In the genomic region with DNA sequence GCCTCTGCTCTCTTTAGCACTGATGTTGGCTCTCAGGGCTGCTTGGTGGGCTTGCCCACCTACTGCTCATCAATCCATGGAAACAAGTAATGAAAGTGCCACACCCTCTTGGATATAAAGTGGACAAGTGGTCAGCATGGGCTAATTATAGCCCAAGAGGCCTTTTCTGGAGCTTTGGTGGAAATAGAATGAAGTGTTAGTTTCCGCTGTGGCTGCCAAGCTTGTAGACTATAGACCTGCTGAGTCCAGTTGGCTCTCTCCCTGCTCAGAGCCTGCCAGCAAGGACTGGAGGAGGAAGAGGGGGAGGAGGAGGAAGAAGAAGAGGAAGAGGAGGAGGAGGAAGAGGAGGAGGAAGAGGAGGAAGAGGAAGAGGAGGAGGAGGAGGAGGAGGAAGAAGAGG, we compare ENCODE assay signal across 19 mouse cellular contexts. TPM values are rescaled to one million over a fixed set of nuclear protein-coding genes. Genes with fewer than 3 reads are reported as not detected.
DNase-seq lines count a peak whose midpoint lies in the region; ATAC-seq and TF ChIP-seq lines count a peak whose summit lies in the region.
"Had no signal": no experiment of that assay in that cellular context is flagged by ENCODE, and none has a peak within 500 bp of the region (broad histone marks: within the 10 kb centered on the region; RNA-seq: fewer than 3 reads in every experiment).

No protein-coding gene starts in this region.

- H3K4me3 ChIP-seq in heart, embryonic 11.5 days (ENCODE audit: low read depth, low read length) = no peak overlapping the region
- H3K4me3 ChIP-seq in heart, embryonic 12.5 days = no peak overlapping the region
- no peak overlapping the region for H3K4me3 ChIP-seq in lung, postnatal 0 days (ENCODE audit: low read depth, low read length)
- no peak overlapping the region for H3K4me3 ChIP-seq in hindbrain, embryonic 16.5 days (ENCODE audit: low read length)
- H3K4me3 ChIP-seq: forebrain, embryonic 15.5 days; layer of hippocampus, adult 2 months had no signal

- no peak for TF ChIP-seq CTCF in lung, postnatal 0 days (IDR thresholded peaks at IDR 0.05)

- no peak for ATAC-seq in heart, embryonic 11.5 days (replicated peaks; ENCODE audit: insufficient number of reproducible peaks, low FRiP score, low TSS enrichment)
- no peak for ATAC-seq in heart, embryonic 12.5 days (ENCODE audit: insufficient number of reproducible peaks, low FRiP score)
- peak; percentile 57 for ATAC-seq in lung, postnatal 0 days
- ATAC-seq in hindbrain, embryonic 16.5 days = no peak
- ATAC-seq: forebrain, embryonic 15.5 days; Patski had no signal

- no peak overlapping the region for H3K4me2 ChIP-seq in heart, embryonic 11.5 days
- no peak overlapping the region for H3K4me2 ChIP-seq in heart, embryonic 12.5 days
- no peak overlapping the region for H3K4me2 ChIP-seq in lung, postnatal 0 days (replicated peaks; ENCODE audit: low read depth, low read length)
- H3K4me2 ChIP-seq in hindbrain, embryonic 16.5 days (ENCODE audit: low read length) = no peak overlapping the region
- H3K4me2 ChIP-seq: forebrain, embryonic 15.5 days; hindbrain, embryonic 14.5 days had no signal

- peaks cover 3% of the 10 kb centered on the region; the same call in 1 of the 2 replicates for H3K4me1 ChIP-seq in heart, embryonic 11.5 days (ENCODE audit: control insufficient read depth, insufficient read depth, low read length)
- peaks cover 15% of the 10 kb centered on the region for H3K4me1 ChIP-seq in heart, embryonic 12.5 days (replicated peaks)
- H3K4me1 ChIP-seq in lung, postnatal 0 days (ENCODE audit: insufficient read depth, low read depth, low read length) = no peaks in the 10 kb centered on the region; the same call in 1 of the 2 replicates
- no peaks in the 10 kb centered on the region for H3K4me1 ChIP-seq in hindbrain, embryonic 16.5 days (ENCODE audit: control insufficient read depth, insufficient read depth, low read depth, low read length)
- H3K4me1 ChIP-seq: forebrain, embryonic 15.5 days had no signal

- no peak for TF ChIP-seq EP300 in lung, postnatal 0 days (IDR thresholded peaks at IDR 0.05)

- no peak overlapping the region for H3K27ac ChIP-seq in heart, embryonic 11.5 days (ENCODE audit: low read depth, low read length)
- H3K27ac ChIP-seq in heart, embryonic 12.5 days (ENCODE audit: poor library complexity, severe bottlenecking) = peak overlapping the region; percentile 38; the same call in 1 of the 2 replicates
- no peak overlapping the region for H3K27ac ChIP-seq in lung, postnatal 0 days (ENCODE audit: low read length)
- H3K27ac ChIP-seq in hindbrain, embryonic 16.5 days (ENCODE audit: low read depth, low read length) = no peak overlapping the region
- H3K27ac ChIP-seq: forebrain, embryonic 15.5 days; hindbrain, embryonic 14.5 days; layer of hippocampus, adult 2 months; macrophage had no signal

- no peaks in the 10 kb centered on the region for H3K27me3 ChIP-seq in heart, embryonic 11.5 days (ENCODE audit: control insufficient read depth, insufficient read depth, low read length)
- no peaks in the 10 kb centered on the region for H3K27me3 ChIP-seq in heart, embryonic 12.5 days (replicated peaks)
- H3K27me3 ChIP-seq in lung, postnatal 0 days (replicated peaks; ENCODE audit: insufficient read depth, low read length) = no peaks in the 10 kb centered on the region
- H3K27me3 ChIP-seq in hindbrain, embryonic 16.5 days (replicated peaks; ENCODE audit: control insufficient read depth, insufficient read depth, low read length) = no peaks in the 10 kb centered on the region
- H3K27me3 ChIP-seq: forebrain, embryonic 15.5 days had no signal

- DNase-seq in heart, adult 18-20 months = peak; percentile 67 to 77
- DNase-seq in brain, adult 2 months (ENCODE audit: low read depth, low spot score) = peak; percentile 18
- peak; percentile 64 for DNase-seq in lung, postnatal 0 days (ENCODE audit: low spot score)
- no peak for DNase-seq in layer of hippocampus, postnatal 10 days (ENCODE audit: low spot score in 2 of 2)
- DNase-seq in frontal cortex, postnatal 25 days (ENCODE audit: low spot score in 2 of 2) = no peak
- DNase-seq: adrenal gland, postnatal 14 days; cerebellum, adult 18-20 months; left cerebral cortex, postnatal 4 days; right cerebral cortex, postnatal 4 days; thymus, postnatal 25 days had no signal

- H3K9me3 ChIP-seq in heart, embryonic 11.5 days (replicated peaks; ENCODE audit: control insufficient read depth, low read length) = no peaks in the 10 kb centered on the region
- H3K9me3 ChIP-seq in heart, embryonic 12.5 days (replicated peaks) = peaks cover 2% of the 10 kb centered on the region; the same call in 1 of the 2 replicates
- no peaks in the 10 kb centered on the region for H3K9me3 ChIP-seq in lung, postnatal 0 days (ENCODE audit: low read length)
- no peaks in the 10 kb centered on the region for H3K9me3 ChIP-seq in hindbrain, embryonic 16.5 days (ENCODE audit: control insufficient read depth, low read length)
- H3K9me3 ChIP-seq: forebrain, embryonic 15.5 days had no signal

- H3K36me3 ChIP-seq in heart, embryonic 11.5 days (ENCODE audit: control insufficient read depth, insufficient read depth, low read length) = no peaks in the 10 kb centered on the region
- H3K36me3 ChIP-seq in heart, embryonic 12.5 days = no peaks in the 10 kb centered on the region
- no peaks in the 10 kb centered on the region for H3K36me3 ChIP-seq in lung, postnatal 0 days (ENCODE audit: insufficient read depth, low read length)
- no peaks in the 10 kb centered on the region for H3K36me3 ChIP-seq in hindbrain, embryonic 16.5 days (ENCODE audit: control insufficient read depth, insufficient read depth, low read length)
- H3K36me3 ChIP-seq: forebrain, embryonic 15.5 days had no signal

- 70% methylated on average over 1 of the region's 1 CpGs for WGBS in heart, embryonic 11.5 days (ENCODE audit: insufficient replicate concordance)
- WGBS in heart, embryonic 12.5 days = 73% methylated on average over 1 of the region's 1 CpGs
- 64% methylated on average over 1 of the region's 1 CpGs for WGBS in lung, postnatal 0 days
- 90% methylated on average over 1 of the region's 1 CpGs for WGBS in hindbrain, embryonic 16.5 days

- H3K9ac ChIP-seq in heart, embryonic 11.5 days (ENCODE audit: low read depth, low read length) = no peak overlapping the region
- no peak overlapping the region for H3K9ac ChIP-seq in heart, embryonic 12.5 days
- H3K9ac ChIP-seq in lung, postnatal 0 days (replicated peaks; ENCODE audit: low read depth) = no peak overlapping the region
- H3K9ac ChIP-seq in hindbrain, embryonic 16.5 days (ENCODE audit: low read depth, low read length) = no peak overlapping the region
- H3K9ac ChIP-seq: forebrain, embryonic 15.5 days; hindbrain, embryonic 14.5 days had no signal

RNA-seq across cellular contexts. Expression of gene Alox12, which starts 11.3 kb away (rescaled TPM):
- total RNA-seq in heart, adult 18-20 months (2021) = 1 to 10 TPM; 1.6 to 1.9 TPM
- 5.8 and 6.1 TPM in 2 replicates for polyA plus RNA-seq in heart, embryonic 11.5 days (2014; fragmentation: Nextera tagmentation; extraction: Ambion mirVana)
- polyA plus RNA-seq in heart, embryonic 12.5 days (2016; fragmentation: Nextera tagmentation; extraction: Ambion mirVana) = 3.8 and 7.8 TPM in 2 replicates
- polyA plus RNA-seq in lung, postnatal 0 days (2015; fragmentation: Nextera tagmentation; extraction: Ambion mirVana) = 5.8 and 7.0 TPM in 2 replicates
- total RNA-seq in layer of hippocampus, postnatal 10 days (2021) = under 1 TPM; 0.45 to 0.69 TPM
- 1.1 and 1.3 TPM in 2 replicates for polyA plus RNA-seq in hindbrain, embryonic 16.5 days (2015; fragmentation: Nextera tagmentation; extraction: Ambion mirVana)

RNA-seq across cellular contexts. Expression of gene Rnasek, which starts 26.8 kb away (rescaled TPM):
- total RNA-seq in heart, adult 18-20 months (2021) = 100 to 1,000 TPM in 1 of 2 experiments, 10 to 100 TPM in 1; 97.8 to 102 TPM
- polyA plus RNA-seq in heart, embryonic 11.5 days (2014; fragmentation: Nextera tagmentation; extraction: Ambion mirVana) = 170 and 183 TPM in 2 replicates
- polyA plus RNA-seq in heart, embryonic 12.5 days (2016; fragmentation: Nextera tagmentation; extraction: Ambion mirVana) = 204 and 207 TPM in 2 replicates
- polyA plus RNA-seq in lung, postnatal 0 days (2015; fragmentation: Nextera tagmentation; extraction: Ambion mirVana) = 462 and 484 TPM in 2 replicates
- 100 to 1,000 TPM; 306 to 350 TPM for total RNA-seq in layer of hippocampus, postnatal 10 days (2021)
- 416 and 443 TPM in 2 replicates for polyA plus RNA-seq in hindbrain, embryonic 16.5 days (2015; fragmentation: Nextera tagmentation; extraction: Ambion mirVana)

RNA-seq across cellular contexts. Expression of gene Gm21988, which starts 26.8 kb away (rescaled TPM):
- 1 to 10 TPM; 2.7 TPM for total RNA-seq in heart, adult 18-20 months (2021)
- 7.7 and 9.3 TPM in 2 replicates for polyA plus RNA-seq in heart, embryonic 11.5 days (2014; fragmentation: Nextera tagmentation; extraction: Ambion mirVana)
- polyA plus RNA-seq in heart, embryonic 12.5 days (2016; fragmentation: Nextera tagmentation; extraction: Ambion mirVana) = 9.0 and 9.5 TPM in 2 replicates
- polyA plus RNA-seq in lung, postnatal 0 days (2015; fragmentation: Nextera tagmentation; extraction: Ambion mirVana) = 11.0 and 15.3 TPM in 2 replicates
- 1 to 10 TPM; 6.6 to 8.7 TPM for total RNA-seq in layer of hippocampus, postnatal 10 days (2021)
- polyA plus RNA-seq in hindbrain, embryonic 16.5 days (2015; fragmentation: Nextera tagmentation; extraction: Ambion mirVana) = 13.8 and 15.7 TPM in 2 replicates
- total RNA-seq: monocyte, adult 5-6 weeks had no signal

RNA-seq across cellular contexts. Expression of gene 0610010K14Rik, which starts 28.7 kb away (rescaled TPM):
- total RNA-seq in heart, adult 18-20 months (2021) = 10 to 100 TPM; 29.1 to 30.6 TPM
- 129 and 132 TPM in 2 replicates for polyA plus RNA-seq in heart, embryonic 11.5 days (2014; fragmentation: Nextera tagmentation; extraction: Ambion mirVana)
- polyA plus RNA-seq in heart, embryonic 12.5 days (2016; fragmentation: Nextera tagmentation; extraction: Ambion mirVana) = 125 and 126 TPM in 2 replicates
- polyA plus RNA-seq in lung, postnatal 0 days (2015; fragmentation: Nextera tagmentation; extraction: Ambion mirVana) = 115 and 118 TPM in 2 replicates
- 10 to 100 TPM; 44.8 to 55.3 TPM for total RNA-seq in layer of hippocampus, postnatal 10 days (2021)
- 167 and 175 TPM in 2 replicates for polyA plus RNA-seq in hindbrain, embryonic 16.5 days (2015; fragmentation: Nextera tagmentation; extraction: Ambion mirVana)

RNA-seq across cellular contexts. Expression of gene Bcl6b, which starts 36.8 kb away (rescaled TPM):
- 10 to 100 TPM in 1 of 2 experiments, 1 to 10 TPM in 1; 5.5 to 15.5 TPM for total RNA-seq in heart, adult 18-20 months (2021)
- polyA plus RNA-seq in heart, embryonic 11.5 days (2014; fragmentation: Nextera tagmentation; extraction: Ambion mirVana) = 11.9 and 13.0 TPM in 2 replicates
- 17.6 and 19.6 TPM in 2 replicates for polyA plus RNA-seq in heart, embryonic 12.5 days (2016; fragmentation: Nextera tagmentation; extraction: Ambion mirVana)
- polyA plus RNA-seq in lung, postnatal 0 days (2015; fragmentation: Nextera tagmentation; extraction: Ambion mirVana) = 19.2 and 31.6 TPM in 2 replicates
- 1 to 10 TPM; 4.3 to 7.4 TPM for total RNA-seq in layer of hippocampus, postnatal 10 days (2021)
- polyA plus RNA-seq in hindbrain, embryonic 16.5 days (2015; fragmentation: Nextera tagmentation; extraction: Ambion mirVana) = 5.1 and 6.6 TPM in 2 replicates
- total RNA-seq: monocyte, adult 5-6 weeks had no signal
- polyA plus RNA-seq: macrophage, Patski had no signal

Comparison
In these comparisons a context has a peak if more than half of its experiments do, and no peak if none do; other contexts are left out.
1. DNase-seq: peak in heart, adult 18-20 months (2 of 2), brain, adult 2 months (single experiment) and lung, postnatal 0 days (single experiment); none in layer of hippocampus, postnatal 10 days (0 of 2) and frontal cortex, postnatal 25 days (0 of 2).